Mouse (Mus musculus) hindbrain, embryonic 12.5 days (tissue): ENCODE results near the gene Tshr. TPM values are rescaled to one million over a fixed set of nuclear protein-coding genes. Genes with fewer than 3 reads are reported as not detected.
A peak's percentile ranks its signal among the peaks of the same experiment; 100 is the strongest.

Experiments
- ATAC-seq: fragments of 200-750 bp; cut with Nextera tagmentation; 2 replicates; pipeline ENCODE4 v1.8.0; 2017; ENCODE audit warnings: moderate TSS enrichment; ENCODE audit not compliant: low FRiP score
- H3K27ac ChIP-seq: fragments of 300-500 bp; sonication (generic); 2 replicates; pipeline ENCODE4 v1.5.1; 2016; ENCODE audit warnings: mild to moderate bottlenecking
- H3K27me3 ChIP-seq: fragments of 300-500 bp; sonication (generic); 2 replicates; pipeline ENCODE4 v1.6.1; 2016; ENCODE audit warnings: mild to moderate bottlenecking
- H3K36me3 ChIP-seq: fragments of 300-500 bp; sonication (generic); 2 replicates; pipeline ENCODE4 v1.6.1; 2016; ENCODE audit warnings: mild to moderate bottlenecking
- H3K4me1 ChIP-seq: fragments of 300-500 bp; sonication (generic); 2 replicates; pipeline ENCODE4 v1.6.1; 2016
- H3K4me2 ChIP-seq: fragments of 300-500 bp; sonication (generic); replicated peaks from 2 replicates; pipeline ENCODE4 v1.6.1; 2016; ENCODE audit warnings: mild to moderate bottlenecking
- H3K4me3 ChIP-seq: fragments of 300-500 bp; sonication (generic); 2 replicates; pipeline ENCODE4 v1.5.1; 2016; ENCODE audit warnings: mild to moderate bottlenecking
- H3K9ac ChIP-seq: fragments of 300-500 bp; sonication (generic); 2 replicates; pipeline ENCODE4 v1.6.1; 2016; ENCODE audit warnings: mild to moderate bottlenecking, moderate library complexity
- H3K9me3 ChIP-seq: fragments of 300-500 bp; sonication (generic); replicated peaks from 2 replicates; pipeline ENCODE4 v1.6.1; 2016; ENCODE audit warnings: mild to moderate bottlenecking
- WGBS: fragments of 180-500 bp; shearing (Covaris S2); methylation state at CpG from one replicate; pipeline ENCODE4 v1.1.7; 2016; 5-methylcytosine and 5-hydroxymethylcytosine counted together
- polyA plus RNA-seq: library from polyadenylated mRNA; unstranded; fragments of >200 nt; fragmentation: Nextera tagmentation; extraction: Ambion mirVana; gene quantifications from 2 replicates; pipeline ENCODE4 v1.2.1, GENCODE M21; 2016

Gene Tshr
- polyA plus RNA-seq, 1 experiment from 2014 or later = 0.25 TPM

- Histone ChIP-seq H3K4me3 (no peak overlapping the region), H3K9me3 (no peaks in the 10 kb centered on the region), H3K36me3 (no peaks in the 10 kb centered on the region), H3K9ac (no peak overlapping the region), H3K27ac (no peak overlapping the region), H3K27me3 (peaks cover 16% of the 10 kb centered on the region; the same call in 1 of the 2 replicates), H3K4me2 (no peak overlapping the region), H3K4me1 (no peaks in the 10 kb centered on the region)
- 53% methylated on average over 7 of the region's 7 CpGs for WGBS
- ATAC-seq = no peak
Observed at GRCm38 (mm10) chr12:91418791-91419190, 34.4 kb downstream of the Tshr start.

DNA sequence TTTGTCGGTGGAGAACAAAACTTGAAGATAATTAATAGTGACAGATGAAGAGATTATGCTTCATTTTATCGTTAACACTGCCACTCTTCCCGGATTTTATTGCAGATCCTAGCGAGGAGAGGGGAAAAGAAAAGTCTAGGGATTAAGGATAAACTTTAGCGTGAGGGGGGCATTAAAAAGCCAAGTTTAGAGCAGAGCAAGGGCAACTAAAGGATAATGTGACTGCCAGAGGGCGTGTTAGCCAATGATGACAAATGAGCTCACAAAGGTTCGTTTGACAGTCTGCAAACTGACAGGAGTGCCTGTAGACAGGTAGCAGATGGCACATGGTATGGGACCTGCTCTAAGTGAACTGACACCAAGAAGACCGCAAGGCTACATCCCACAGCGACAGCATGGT is 36.9 kb downstream of the Tshr start:
- Histone ChIP-seq H3K4me1 (no peaks in the 10 kb centered on the region), H3K4me2 (no peak overlapping the region), H3K36me3 (no peaks in the 10 kb centered on the region), H3K27me3 (peaks cover 14% of the 10 kb centered on the region; the same call in 1 of the 2 replicates), H3K9me3 (no peaks in the 10 kb centered on the region), H3K9ac (no peak overlapping the region), H3K27ac (no peak overlapping the region), H3K4me3 (no peak overlapping the region)
- ATAC-seq = no peak
- WGBS = 69% methylated on average over 9 of the region's 9 CpGs

GRCm38 (mm10) chr12:91423125-91423820 is 38.9 kb downstream of the Tshr start:
- Histone ChIP-seq H3K9ac (no peak overlapping the region), H3K4me3 (no peak overlapping the region), H3K9me3 (no peaks in the 10 kb centered on the region), H3K27me3 (no peaks in the 10 kb centered on the region), H3K4me1 (no peaks in the 10 kb centered on the region), H3K36me3 (no peaks in the 10 kb centered on the region), H3K27ac (no peak overlapping the region), H3K4me2 (no peak overlapping the region)
- 73% methylated on average over 11 of the region's 11 CpGs for WGBS
- ATAC-seq = no peak

- no peak overlapping the region for H3K4me2 ChIP-seq
- H3K27ac ChIP-seq = no peak overlapping the region
- H3K4me3 ChIP-seq = no peak overlapping the region
- no peaks in the 10 kb centered on the region for H3K4me1 ChIP-seq
- no peak for ATAC-seq
- H3K36me3 ChIP-seq = no peaks in the 10 kb centered on the region
- no peaks in the 10 kb centered on the region for H3K9me3 ChIP-seq
- no peak overlapping the region for H3K9ac ChIP-seq
- 18% methylated on average over 4 of the region's 4 CpGs for WGBS
- H3K27me3 ChIP-seq = no peaks in the 10 kb centered on the region
Observed at GRCm38 (mm10) chr12:91426499-91426898, 42.1 kb downstream of the Tshr start.

DNA sequence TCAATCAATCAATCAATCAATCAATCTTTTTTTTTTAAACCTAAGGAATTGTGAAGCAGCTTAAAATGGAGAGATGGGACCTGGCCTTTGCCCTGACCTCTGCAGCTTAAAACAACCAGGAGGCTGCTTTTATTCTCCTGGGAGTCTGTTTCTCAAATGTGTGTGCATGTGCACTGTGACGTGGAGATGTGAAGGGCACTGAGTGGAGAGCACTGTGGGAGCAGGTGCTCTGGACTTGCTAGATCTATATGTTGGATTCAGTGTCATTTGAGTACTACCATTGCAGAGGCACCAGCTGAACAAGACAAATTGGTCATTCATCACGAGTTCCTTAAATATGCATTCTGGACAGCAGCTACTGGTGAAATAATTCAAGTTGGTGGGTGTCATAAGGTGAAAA is 42.8 kb downstream of the Tshr start:
- no peak overlapping the region for H3K4me3 ChIP-seq
- no peak for ATAC-seq
- WGBS = 41% methylated on average over 2 of the region's 2 CpGs

DNA sequence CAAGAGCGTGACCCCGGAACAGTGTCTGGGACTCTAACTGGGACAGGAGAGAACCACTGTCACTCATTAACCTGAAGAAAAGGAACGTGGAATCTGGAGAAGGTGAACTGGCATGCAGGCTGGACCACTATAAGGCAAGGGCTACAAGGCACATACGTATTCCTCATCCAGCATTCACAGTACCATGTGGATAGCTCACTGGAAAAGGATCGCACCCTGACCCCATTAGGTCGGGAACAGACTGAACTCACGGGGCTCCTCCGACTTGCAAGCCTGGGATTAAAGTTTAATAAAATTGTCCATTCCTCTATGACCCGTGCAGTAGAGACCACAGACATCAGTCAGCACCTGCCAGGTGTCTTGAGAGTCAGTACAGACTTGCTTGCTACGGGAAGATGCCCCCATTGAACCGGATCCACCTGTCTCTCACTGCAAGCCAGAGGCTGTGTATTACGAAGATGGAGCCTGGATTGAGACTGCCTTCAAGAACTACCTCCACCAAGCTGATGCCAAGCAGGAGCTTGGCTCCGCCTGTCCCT is 97.9 kb downstream of the Tshr start:
- Histone ChIP-seq H3K36me3 (no peaks in the 10 kb centered on the region), H3K27ac (no peak overlapping the region), H3K4me1 (no peaks in the 10 kb centered on the region), H3K9ac (no peak overlapping the region), H3K4me2 (no peak overlapping the region), H3K4me3 (no peak overlapping the region), H3K27me3 (no peaks in the 10 kb centered on the region), H3K9me3 (no peaks in the 10 kb centered on the region)
- ATAC-seq = no peak
- 89% methylated on average over 13 of the region's 13 CpGs for WGBS

More for the DNA sequence above, 42.8 kb downstream of the Tshr start:
- Histone ChIP-seq H3K4me1 (no peaks in the 10 kb centered on the region), H3K27me3 (no peaks in the 10 kb centered on the region), H3K9ac (no peak overlapping the region), H3K9me3 (no peaks in the 10 kb centered on the region), H3K27ac (no peak overlapping the region), H3K36me3 (no peaks in the 10 kb centered on the region), H3K4me2 (no peak overlapping the region)

- Histone ChIP-seq H3K36me3 (no peaks in the 10 kb centered on the region), H3K4me3 (no peak overlapping the region), H3K9me3 (no peaks in the 10 kb centered on the region), H3K4me1 (no peaks in the 10 kb centered on the region), H3K27ac (no peak overlapping the region), H3K9ac (no peak overlapping the region), H3K4me2 (no peak overlapping the region), H3K27me3 (no peaks in the 10 kb centered on the region)
- WGBS = 93% methylated on average over 4 of the region's 4 CpGs
- no peak for ATAC-seq
Observed at GRCm38 (mm10) chr12:91486342-91486741, 102.0 kb downstream of the Tshr start.

GRCm38 (mm10) chr12:91488406-91488805 is 104.0 kb downstream of the Tshr start:
- Histone ChIP-seq H3K27me3 (no peaks in the 10 kb centered on the region), H3K9ac (no peak overlapping the region), H3K4me3 (no peak overlapping the region), H3K36me3 (no peaks in the 10 kb centered on the region), H3K27ac (no peak overlapping the region), H3K4me1 (no peaks in the 10 kb centered on the region), H3K9me3 (no peaks in the 10 kb centered on the region), H3K4me2 (no peak overlapping the region)
- no peak for ATAC-seq
- 57% methylated on average over 3 of the region's 3 CpGs for WGBS

DNA sequence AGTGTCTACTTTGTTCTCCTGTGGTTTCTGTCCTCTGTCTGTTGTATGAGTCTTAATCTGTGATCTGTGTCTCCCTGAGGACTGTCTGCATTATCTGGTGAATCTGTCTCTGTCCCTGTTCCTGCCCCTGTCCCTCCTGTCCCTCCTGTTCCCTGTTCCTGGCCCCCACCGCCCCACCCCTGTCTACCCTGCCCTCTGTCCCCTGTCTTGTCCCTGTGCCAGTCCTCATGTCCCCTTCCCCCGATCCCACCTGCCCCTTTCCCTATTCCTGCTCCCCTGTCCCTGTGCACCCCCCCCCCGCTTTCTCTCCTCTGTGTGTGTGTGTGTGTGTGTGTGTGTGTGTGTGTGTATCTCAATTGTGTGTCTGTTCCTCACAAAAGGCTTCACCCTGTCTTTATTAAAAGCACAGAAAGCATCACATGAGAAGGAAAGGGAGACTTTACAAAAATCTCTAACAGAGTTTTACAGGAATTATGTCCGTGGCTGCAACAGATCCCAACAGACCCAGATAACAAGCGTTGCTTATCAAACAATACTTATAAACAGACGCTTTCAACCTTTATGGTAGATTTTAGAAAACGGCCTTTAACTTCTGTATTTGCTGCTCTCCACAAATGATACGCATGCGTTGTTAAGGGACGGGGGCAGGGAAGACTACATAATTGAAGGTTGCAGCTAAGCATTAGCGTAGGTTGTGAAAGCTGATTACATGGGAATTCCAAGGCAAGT is 111.3 kb downstream of the Tshr start:
- H3K9me3 ChIP-seq = no peaks in the 10 kb centered on the region
- WGBS = 61% methylated on average over 10 of the region's 11 CpGs
- H3K27ac ChIP-seq = no peak overlapping the region
- no peak overlapping the region for H3K9ac ChIP-seq
- H3K4me3 ChIP-seq = no peak overlapping the region
- H3K4me2 ChIP-seq = no peak overlapping the region
- no peaks in the 10 kb centered on the region for H3K36me3 ChIP-seq
- peak; percentile 40; the same call in 1 of the 2 replicates for ATAC-seq
- peaks cover 15% of the 10 kb centered on the region for H3K4me1 ChIP-seq
- H3K27me3 ChIP-seq = no peaks in the 10 kb centered on the region

DNA sequence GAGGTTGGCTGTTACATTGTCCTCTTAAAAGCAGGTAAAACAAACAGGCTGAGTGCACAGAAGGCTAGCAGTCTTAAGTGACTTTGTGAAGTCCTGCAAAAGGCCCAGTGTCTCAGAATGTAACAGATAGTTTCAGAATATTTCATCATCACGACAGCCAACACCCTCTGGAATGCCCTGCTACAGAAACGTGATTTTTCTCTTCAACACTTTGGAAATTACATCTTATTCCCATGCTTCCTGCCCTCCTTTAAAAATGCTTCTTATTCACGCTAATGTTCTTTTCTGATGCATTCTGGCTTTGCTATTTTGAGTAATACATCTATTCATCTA is 111.8 kb downstream of the Tshr start:
- peaks cover 15% of the 10 kb centered on the region for H3K4me1 ChIP-seq
- no peaks in the 10 kb centered on the region for H3K36me3 ChIP-seq
- H3K9me3 ChIP-seq = no peaks in the 10 kb centered on the region
- no peak overlapping the region for H3K9ac ChIP-seq
- no peak overlapping the region for H3K27ac ChIP-seq
- H3K4me2 ChIP-seq = no peak overlapping the region
- H3K27me3 ChIP-seq = no peaks in the 10 kb centered on the region
- ATAC-seq = no peak
- no peak overlapping the region for H3K4me3 ChIP-seq
- WGBS = 55% methylated on average over 3 of the region's 3 CpGs

DNA sequence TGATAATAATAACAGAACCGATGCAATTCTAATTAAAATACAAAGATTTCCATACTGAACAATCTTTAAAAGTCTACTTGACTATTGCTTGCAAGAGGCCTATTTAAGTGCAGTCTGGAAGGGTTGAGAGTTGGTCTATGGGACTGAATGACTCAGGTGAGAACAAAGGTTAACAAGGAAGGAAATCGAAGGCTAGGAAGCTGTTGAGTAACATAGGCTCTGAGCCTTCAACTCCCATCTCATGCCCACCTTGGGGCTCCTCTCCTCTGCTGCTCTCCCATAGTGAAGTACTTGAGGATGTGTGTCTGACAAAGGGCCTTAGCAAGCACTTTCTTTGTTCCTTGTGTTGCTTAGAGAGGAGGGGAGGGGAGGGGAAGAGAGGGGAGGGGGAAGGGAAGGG is 116.1 kb downstream of the Tshr start:
- Histone ChIP-seq H3K4me3 (no peak overlapping the region), H3K9me3 (no peaks in the 10 kb centered on the region), H3K4me1 (peaks cover 8% of the 10 kb centered on the region), H3K9ac (no peak overlapping the region), H3K27me3 (no peaks in the 10 kb centered on the region), H3K4me2 (no peak overlapping the region), H3K27ac (no peak overlapping the region), H3K36me3 (no peaks in the 10 kb centered on the region)
- no peak for ATAC-seq
- WGBS = 88% methylated on average over 2 of the region's 2 CpGs

DNA sequence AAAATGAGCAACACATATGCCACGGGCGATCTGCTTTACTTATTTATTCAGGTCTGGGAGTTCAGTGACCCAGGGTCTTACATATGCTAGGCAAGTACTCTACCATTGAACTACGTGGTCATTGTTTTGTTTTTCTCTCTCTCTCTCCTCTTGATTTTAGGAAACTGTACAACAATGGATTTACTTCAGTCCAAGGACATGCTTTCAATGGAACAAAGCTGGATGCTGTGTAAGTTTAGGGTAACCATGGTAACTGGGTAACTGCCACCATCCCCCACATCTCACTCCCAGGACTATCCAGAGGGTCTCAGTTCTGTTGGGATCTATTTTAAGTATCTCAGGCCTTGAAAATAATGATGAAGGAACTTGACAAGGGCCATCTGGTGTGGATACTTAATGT is 127.4 kb downstream of the Tshr start:
- Histone ChIP-seq H3K36me3 (no peaks in the 10 kb centered on the region), H3K27me3 (no peaks in the 10 kb centered on the region), H3K9ac (no peak overlapping the region), H3K4me3 (no peak overlapping the region), H3K27ac (no peak overlapping the region), H3K4me2 (no peak overlapping the region), H3K4me1 (peaks cover 8% of the 10 kb centered on the region), H3K9me3 (no peaks in the 10 kb centered on the region)
- peak; percentile 46; the same call in 1 of the 2 replicates for ATAC-seq
- WGBS = 37% methylated on average over 3 of the region's 3 CpGs

GRCm38 (mm10) chr12:91513980-91514379 is 129.6 kb downstream of the Tshr start:
- Histone ChIP-seq H3K9me3 (no peaks in the 10 kb centered on the region), H3K4me3 (no peak overlapping the region), H3K9ac (no peak overlapping the region), H3K4me1 (peaks cover 8% of the 10 kb centered on the region), H3K4me2 (no peak overlapping the region), H3K27ac (no peak overlapping the region), H3K27me3 (no peaks in the 10 kb centered on the region), H3K36me3 (no peaks in the 10 kb centered on the region)
- WGBS = 77% methylated on average over 6 of the region's 6 CpGs
- no peak for ATAC-seq
